Mouse (Mus musculus) embryonic facial prominence, embryonic 13.5 days (tissue): ENCODE measurements around the gene Wwtr1. TPM values are rescaled to one million over a fixed set of nuclear protein-coding genes. Genes with fewer than 3 reads are reported as not detected.

Experiments used
- ATAC-seq: fragments of 200-750 bp; cut with Nextera tagmentation; 2 replicates; pipeline ENCODE4 v1.8.0; 2017; ENCODE audit warnings: low read depth; ENCODE audit not compliant: insufficient number of reproducible peaks, insufficient read depth, low FRiP score, low TSS enrichment
- H3K27ac ChIP-seq: fragments of 300-500 bp; sonication (generic); 2 replicates; pipeline ENCODE4 v1.5.1; 2015; ENCODE audit warnings: moderate library complexity, mild to moderate bottlenecking, inconsistent platforms
- H3K27me3 ChIP-seq: fragments of 300-500 bp; sonication (generic); 2 replicates; pipeline ENCODE4 v1.6.1; 2015; ENCODE audit warnings: mild to moderate bottlenecking, inconsistent platforms
- H3K36me3 ChIP-seq: fragments of 300-500 bp; sonication (generic); 2 replicates; pipeline ENCODE4 v1.6.1; 2015; ENCODE audit warnings: mild to moderate bottlenecking, inconsistent platforms
- H3K4me1 ChIP-seq: fragments of 300-500 bp; sonication (generic); 2 replicates; pipeline ENCODE4 v1.6.1; 2015; ENCODE audit warnings: inconsistent platforms
- H3K4me2 ChIP-seq: fragments of 300-500 bp; sonication (generic); 2 replicates; pipeline ENCODE4 v1.6.1; 2015; ENCODE audit warnings: moderate library complexity, mild to moderate bottlenecking, inconsistent platforms
- H3K4me3 ChIP-seq: fragments of 300-500 bp; sonication (generic); 2 replicates; pipeline ENCODE4 v1.5.1; 2015; ENCODE audit warnings: mild to moderate bottlenecking, inconsistent platforms
- H3K9ac ChIP-seq: fragments of 300-500 bp; sonication (generic); 2 replicates; pipeline ENCODE4 v1.6.1; 2015; ENCODE audit warnings: mild to moderate bottlenecking, inconsistent platforms
- H3K9me3 ChIP-seq: fragments of 300-500 bp; sonication (generic); 2 replicates; pipeline ENCODE4 v1.6.1; 2016; ENCODE audit warnings: inconsistent platforms
- WGBS: fragments of 180-500 bp; shearing (Covaris S2); methylation state at CpG from one replicate; pipeline ENCODE4 v1.1.7; 2015; ENCODE audit warnings: mixed read lengths; 5-methylcytosine and 5-hydroxymethylcytosine counted together
- microRNA-seq: library from miRNA; unstranded; fragments of <30 nt; microRNA quantifications from one replicate; pipeline ENCODE4, GENCODE M21; 2016
- polyA plus RNA-seq: library from polyadenylated mRNA; unstranded; fragments of >200 nt; fragmentation: Nextera tagmentation; extraction: Ambion mirVana; gene quantifications from 2 replicates; pipeline ENCODE4 v1.2.1, GENCODE M21; 2015

The Wwtr1 gene
- polyA plus RNA-seq, 1 experiment from 2014 or later, result 23.8 TPM

- no peak overlapping the region for H3K4me2 ChIP-seq
- H3K9ac ChIP-seq, result no peak overlapping the region
- ATAC-seq, result no peak
- H3K9me3 ChIP-seq, result no peaks in the 10 kb centered on the region
- WGBS, result 78% methylated on average over 8 of the region's 8 CpGs
- H3K27me3 ChIP-seq, result no peaks in the 10 kb centered on the region
- no peaks in the 10 kb centered on the region for H3K36me3 ChIP-seq
- no peak overlapping the region for H3K27ac ChIP-seq
- H3K4me3 ChIP-seq, result no peak overlapping the region
- H3K4me1 ChIP-seq, result no peaks in the 10 kb centered on the region
These were observed 140.3 kb downstream of the Wwtr1 start for GRCm38 (mm10) chr3:57435364-57435763.

DNA sequence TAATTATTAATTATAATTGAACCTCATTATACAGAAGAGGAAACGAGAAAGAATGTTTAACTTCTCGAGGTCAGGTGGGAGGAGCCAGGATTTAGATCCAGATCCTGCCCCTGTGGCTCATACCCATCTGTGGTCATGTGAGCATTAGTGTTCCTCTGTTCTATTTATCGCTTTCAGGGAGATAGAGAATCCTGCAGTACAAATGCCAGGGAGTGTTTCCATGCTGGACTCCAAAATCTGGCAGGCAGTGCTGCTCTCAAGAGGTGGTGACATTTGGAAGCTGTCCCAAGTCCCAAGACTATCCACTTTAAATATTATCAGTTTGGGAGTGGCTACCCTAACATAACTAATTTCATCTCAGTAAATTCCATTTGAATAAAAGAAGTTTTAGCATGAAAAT, 144.0 kb downstream of the Wwtr1 start:
- no peak overlapping the region for H3K4me2 ChIP-seq
- H3K9ac ChIP-seq, result no peak overlapping the region
- H3K4me1 ChIP-seq, result no peaks in the 10 kb centered on the region
- no peak overlapping the region for H3K4me3 ChIP-seq
- ATAC-seq, result no peak
- no peak overlapping the region for H3K27ac ChIP-seq
- H3K36me3 ChIP-seq, result no peaks in the 10 kb centered on the region
- H3K27me3 ChIP-seq, result no peaks in the 10 kb centered on the region
- WGBS, result 58% methylated on average over 3 of the region's 3 CpGs
- no peaks in the 10 kb centered on the region for H3K9me3 ChIP-seq

GRCm38 (mm10) chr3:57429486-57429885, 146.2 kb downstream of the Wwtr1 start:
- no peak overlapping the region for H3K4me2 ChIP-seq
- no peak overlapping the region for H3K27ac ChIP-seq
- no peaks in the 10 kb centered on the region for H3K36me3 ChIP-seq
- H3K4me3 ChIP-seq, result no peak overlapping the region
- H3K9me3 ChIP-seq, result no peaks in the 10 kb centered on the region
- no peak for ATAC-seq
- H3K4me1 ChIP-seq, result no peaks in the 10 kb centered on the region
- 74% methylated on average over 4 of the region's 4 CpGs for WGBS
- no peaks in the 10 kb centered on the region for H3K27me3 ChIP-seq
- H3K9ac ChIP-seq, result no peak overlapping the region

DNA sequence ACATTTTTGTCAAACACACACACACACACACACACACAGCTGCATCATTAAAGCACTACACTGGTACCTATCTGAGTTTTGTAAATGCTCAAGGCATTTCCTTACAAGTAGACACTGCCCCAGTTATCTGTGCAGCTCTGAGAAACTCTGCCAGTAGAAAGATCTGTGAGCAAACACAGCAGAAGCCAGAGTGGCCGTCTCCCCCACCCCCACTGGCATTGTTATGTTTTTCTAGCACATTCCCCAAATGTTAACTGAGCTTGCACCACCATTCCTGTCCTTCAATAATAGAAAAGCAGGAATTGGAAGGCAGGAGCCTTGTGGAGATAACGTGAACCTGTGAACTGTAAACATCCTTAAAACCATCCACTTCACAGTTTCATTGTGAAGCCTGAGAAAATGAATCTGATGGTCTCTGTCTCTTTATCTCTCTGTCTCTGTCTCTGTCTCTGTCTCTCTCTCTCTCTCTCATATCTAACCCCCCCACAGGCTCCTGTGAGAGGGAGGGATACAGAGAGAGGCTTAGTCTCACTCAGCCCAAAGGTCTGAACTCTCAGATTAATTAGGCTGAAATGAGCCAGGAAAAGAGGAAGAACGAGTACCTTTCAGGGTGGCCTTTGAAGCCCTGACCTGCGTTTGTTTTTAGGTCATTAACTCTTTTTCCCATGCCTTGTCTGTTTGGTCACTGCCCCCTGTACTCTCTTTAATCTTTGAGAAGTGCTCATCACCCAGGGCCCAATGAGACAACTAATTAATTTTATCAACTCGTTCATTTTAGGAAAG, 146.8 kb downstream of the Wwtr1 start:
- ATAC-seq, result no peak
- H3K27me3 ChIP-seq, result no peaks in the 10 kb centered on the region
- no peak overlapping the region for H3K27ac ChIP-seq
- no peaks in the 10 kb centered on the region for H3K9me3 ChIP-seq
- H3K9ac ChIP-seq, result no peak overlapping the region
- H3K36me3 ChIP-seq, result no peaks in the 10 kb centered on the region
- H3K4me1 ChIP-seq, result no peaks in the 10 kb centered on the region
- WGBS, result 41% methylated on average over 5 of the region's 5 CpGs
- H3K4me2 ChIP-seq, result no peak overlapping the region
- no peak overlapping the region for H3K4me3 ChIP-seq

- Histone ChIP-seq H3K9ac (no peak overlapping the region), H3K4me2 (no peak overlapping the region), H3K4me1 (no peaks in the 10 kb centered on the region), H3K27me3 (no peaks in the 10 kb centered on the region), H3K27ac (no peak overlapping the region), H3K4me3 (no peak overlapping the region), H3K9me3 (no peaks in the 10 kb centered on the region), H3K36me3 (no peaks in the 10 kb centered on the region)
- WGBS, result 90% methylated on average over 11 of the region's 11 CpGs
- no peak for ATAC-seq
These were observed 149.4 kb downstream of the Wwtr1 start for GRCm38 (mm10) chr3:57426351-57426750.

DNA sequence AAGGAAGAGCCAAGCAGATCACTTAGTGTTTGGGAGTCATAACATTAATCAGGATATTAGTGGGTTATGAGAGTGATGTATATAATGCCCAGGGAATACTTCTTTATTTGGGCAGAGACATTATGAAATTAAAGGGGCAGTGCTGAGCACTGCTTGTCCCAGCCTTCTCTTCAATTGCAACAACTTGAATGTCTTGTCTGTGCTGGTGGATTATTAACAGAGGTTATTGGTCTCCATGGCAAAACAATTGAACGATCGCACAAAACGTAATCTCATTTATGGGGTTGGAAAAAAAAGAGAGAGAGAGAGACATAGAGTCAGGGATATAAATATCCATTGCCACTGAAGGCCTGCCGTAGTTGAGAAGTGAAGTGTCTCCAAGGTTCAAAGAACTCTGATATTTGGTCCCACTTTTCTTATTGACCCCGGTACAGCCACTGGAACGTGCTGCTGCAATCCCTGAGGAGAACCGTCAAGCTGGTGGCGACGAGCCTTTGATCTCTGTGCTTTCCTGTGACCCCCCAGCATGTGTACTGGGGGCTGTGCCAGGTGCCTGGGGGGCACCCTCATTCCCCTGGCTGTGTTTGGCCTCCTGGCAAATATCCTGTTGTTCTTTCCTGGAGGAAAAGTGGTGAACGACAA, 150.5 kb downstream of the Wwtr1 start, which contains the start of gene Tm4sf4:
Gene Tm4sf4, plus strand, starts transcription at position 226 of the 642 bp plus-strand sequence.
- 69% methylated on average over 10 of the region's 10 CpGs for WGBS
- Histone ChIP-seq H3K9ac (no peak within 1 kb of the TSS), H3K9me3 (no peaks in the 10 kb centered on the region), H3K4me1 (no peaks in the 10 kb centered on the region), H3K27me3 (no peaks in the 10 kb centered on the region), H3K27ac (no peak within 1 kb of the TSS), H3K4me3 (no peak within 1 kb of the TSS), H3K36me3 (no peaks in the 10 kb centered on the region), H3K4me2 (no peak within 1 kb of the TSS)
- no peak for ATAC-seq

DNA sequence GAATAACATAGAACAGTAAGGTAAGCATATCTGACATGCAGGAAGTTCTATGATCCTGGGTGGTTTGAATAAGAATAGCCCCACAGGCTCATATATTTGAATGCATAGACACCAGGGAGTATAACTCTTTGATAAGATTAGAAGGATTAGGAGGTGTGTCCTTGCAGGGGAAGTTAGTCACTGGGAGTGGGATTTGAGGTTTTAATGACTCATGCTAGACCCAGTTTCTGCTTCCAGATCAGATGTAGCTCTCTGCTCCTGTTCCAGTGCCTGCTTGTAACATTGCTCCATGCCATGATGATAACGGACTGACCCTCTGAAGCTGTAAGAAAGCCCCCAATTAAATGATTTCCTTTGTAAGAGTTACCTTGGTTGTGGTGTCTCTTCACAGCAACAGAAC, 155.1 kb downstream of the Wwtr1 start:
- WGBS, result 79% methylated on average over 1 of the region's 1 CpGs
- no peak overlapping the region for H3K9ac ChIP-seq
- H3K27me3 ChIP-seq, result no peaks in the 10 kb centered on the region
- H3K36me3 ChIP-seq, result no peaks in the 10 kb centered on the region
- H3K9me3 ChIP-seq, result no peaks in the 10 kb centered on the region
- no peaks in the 10 kb centered on the region for H3K4me1 ChIP-seq
- no peak overlapping the region for H3K27ac ChIP-seq
- no peak for ATAC-seq
- H3K4me2 ChIP-seq, result no peak overlapping the region
- no peak overlapping the region for H3K4me3 ChIP-seq

DNA sequence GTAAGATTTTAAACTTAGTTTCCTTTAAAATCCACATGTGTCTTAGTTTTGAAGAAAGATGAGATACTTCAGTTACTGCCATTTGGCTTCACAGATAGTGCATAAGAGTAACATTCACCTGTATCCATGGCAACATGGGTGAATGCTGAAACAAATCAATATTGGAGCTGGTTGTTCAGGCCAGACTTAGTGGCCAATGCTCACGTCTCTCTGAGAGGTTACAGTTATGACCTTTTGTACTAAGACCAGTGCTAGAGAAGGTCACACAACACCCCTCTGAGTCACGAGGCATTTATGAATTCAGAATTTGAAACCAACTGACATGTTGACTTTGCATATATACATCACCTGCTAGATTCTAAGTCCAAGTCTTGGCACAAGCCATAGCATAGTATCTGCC, 155.5 kb downstream of the Wwtr1 start:
- 82% methylated on average over 2 of the region's 2 CpGs for WGBS
- no peaks in the 10 kb centered on the region for H3K27me3 ChIP-seq
- H3K9me3 ChIP-seq, result no peaks in the 10 kb centered on the region
- no peak overlapping the region for H3K4me2 ChIP-seq
- H3K4me3 ChIP-seq, result no peak overlapping the region
- no peak overlapping the region for H3K9ac ChIP-seq
- ATAC-seq, result no peak
- H3K36me3 ChIP-seq, result no peaks in the 10 kb centered on the region
- H3K27ac ChIP-seq, result no peak overlapping the region
- no peaks in the 10 kb centered on the region for H3K4me1 ChIP-seq

- no peaks in the 10 kb centered on the region for H3K9me3 ChIP-seq
- no peaks in the 10 kb centered on the region for H3K27me3 ChIP-seq
- 81% methylated on average over 4 of the region's 4 CpGs for WGBS
- no peak overlapping the region for H3K4me2 ChIP-seq
- no peak overlapping the region for H3K27ac ChIP-seq
- no peak overlapping the region for H3K9ac ChIP-seq
- H3K36me3 ChIP-seq, result no peaks in the 10 kb centered on the region
- H3K4me3 ChIP-seq, result no peak overlapping the region
- no peak for ATAC-seq
- no peaks in the 10 kb centered on the region for H3K4me1 ChIP-seq
These were observed 164.2 kb downstream of the Wwtr1 start for GRCm38 (mm10) chr3:57411535-57411934.

Small RNAs within 50 kb of the gene (microRNA-seq; reads per million reads assigned to microRNA genes)
- not detected for gene Mir6377

Other genes starting within 250 kb of the Wwtr1 start
- 0.87 TPM in 1 of 2 replicates, not detected in the other for gene Tm4sf4, start 150.6 kb downstream of the Wwtr1 start, polyA plus RNA-seq
- 84.6 and 94.2 TPM in 2 replicates for gene Commd2, start 75.8 kb upstream of the Wwtr1 start, polyA plus RNA-seq
- 0.10 and 0.12 TPM in 2 replicates for gene Ankub1, start 116.9 kb upstream of the Wwtr1 start, polyA plus RNA-seq
- gene Rnf13, start 160.2 kb upstream of the Wwtr1 start, polyA plus RNA-seq, result 69.7 and 70.7 TPM in 2 replicates